Mouse (Mus musculus): ENCODE measurements around the gene Ugt1a5. TPM values are rescaled to one million over a fixed set of nuclear protein-coding genes. Genes with fewer than 3 reads are reported as not detected.
"Not testable (repeated sequence)": the region's sequence is repeated elsewhere in the genome, so short reads cannot be mapped to it uniquely, and the experiment has no call there.

Ugt1a5 gene
- polyA plus RNA-seq (2014; fragmentation: Nextera tagmentation; extraction: Ambion mirVana) = not detected in 2 replicates

DNA sequence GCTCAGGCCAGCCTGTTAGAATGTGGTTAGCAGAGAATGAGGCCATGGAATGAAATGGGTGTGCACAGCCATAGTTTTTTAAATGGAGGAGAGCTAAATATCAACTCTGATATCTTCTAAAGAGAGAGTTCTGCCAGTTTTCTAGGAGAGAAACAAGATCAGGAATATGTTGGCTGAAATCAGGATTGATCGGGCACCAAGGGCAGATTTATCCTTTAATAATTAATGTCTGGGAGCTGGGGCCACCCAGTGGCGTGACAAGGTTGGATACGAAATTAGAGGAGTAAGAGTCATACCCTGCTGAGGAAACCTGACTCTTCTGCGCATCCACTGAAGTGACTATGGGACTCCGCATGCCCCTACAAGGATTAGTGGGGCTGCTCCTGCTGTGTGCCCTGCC lies at the start of gene Ugt1a5:
Gene Ugt1a5 (plus strand): TSS at position 302 of the 400 bp plus-strand sequence.
- H3K27ac ChIP-seq (replicated peaks; ENCODE audit: low read depth, low read length) = no peak within 1 kb of the TSS
- H3K4me2 ChIP-seq (ENCODE audit: low read depth, low read length) = no peak within 1 kb of the TSS
- no peak for DNase-seq (ENCODE audit: low spot score)
- H3K27me3 ChIP-seq (replicated peaks; ENCODE audit: control insufficient read depth, insufficient read depth, low read length) = no peaks in the 10 kb centered on the region
- no peak within 1 kb of the TSS for H3K4me3 ChIP-seq (ENCODE audit: low read depth, low read length)
- H3K4me1 ChIP-seq (ENCODE audit: control insufficient read depth, insufficient read depth, low read length) = no peaks in the 10 kb centered on the region
- no peak for ATAC-seq (ENCODE audit: low read depth)
- H3K9ac ChIP-seq (ENCODE audit: low read depth, low read length) = no peak within 1 kb of the TSS
- WGBS = 79% methylated on average over 5 of the region's 5 CpGs
- H3K36me3 ChIP-seq (ENCODE audit: control insufficient read depth, insufficient read depth, low read length) = no peaks in the 10 kb centered on the region
- H3K9me3 ChIP-seq (ENCODE audit: control insufficient read depth, low read length) = no peaks in the 10 kb centered on the region

DNA sequence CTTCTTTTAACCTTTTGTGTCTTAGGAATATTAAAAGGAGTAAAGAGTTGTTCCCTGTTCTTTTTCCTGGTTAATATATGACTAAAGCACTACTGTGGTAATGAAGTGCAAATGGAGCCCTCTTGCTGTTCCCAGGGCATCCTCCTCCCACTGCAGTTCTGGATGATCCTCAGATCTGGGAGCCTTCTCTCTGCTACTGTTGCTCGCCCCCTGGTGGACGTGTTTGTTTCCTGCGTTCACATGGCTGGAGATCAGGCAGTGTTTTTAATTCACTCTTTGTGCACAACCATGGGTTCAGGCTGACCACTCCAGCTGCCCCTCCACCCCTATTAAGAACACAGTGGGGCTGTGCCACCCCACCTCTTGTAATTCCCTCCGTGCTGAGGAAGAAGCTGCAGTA lies 45.3 kb upstream of the Ugt1a5 start:
- ATAC-seq (ENCODE audit: low read depth); H3K27ac ChIP-seq (replicated peaks; ENCODE audit: low read depth, low read length); H3K4me2 ChIP-seq (ENCODE audit: low read depth, low read length); H3K9ac ChIP-seq (ENCODE audit: low read depth, low read length); DNase-seq (ENCODE audit: low spot score); H3K9me3 ChIP-seq (ENCODE audit: control insufficient read depth, low read length); H3K36me3 ChIP-seq (ENCODE audit: control insufficient read depth, insufficient read depth, low read length); H3K4me1 ChIP-seq (ENCODE audit: control insufficient read depth, insufficient read depth, low read length); H3K27me3 ChIP-seq (replicated peaks; ENCODE audit: control insufficient read depth, insufficient read depth, low read length); H3K4me3 ChIP-seq (ENCODE audit: low read depth, low read length): not testable (repeated sequence)
- 21% methylated on average over 4 of the region's 4 CpGs for WGBS

DNA sequence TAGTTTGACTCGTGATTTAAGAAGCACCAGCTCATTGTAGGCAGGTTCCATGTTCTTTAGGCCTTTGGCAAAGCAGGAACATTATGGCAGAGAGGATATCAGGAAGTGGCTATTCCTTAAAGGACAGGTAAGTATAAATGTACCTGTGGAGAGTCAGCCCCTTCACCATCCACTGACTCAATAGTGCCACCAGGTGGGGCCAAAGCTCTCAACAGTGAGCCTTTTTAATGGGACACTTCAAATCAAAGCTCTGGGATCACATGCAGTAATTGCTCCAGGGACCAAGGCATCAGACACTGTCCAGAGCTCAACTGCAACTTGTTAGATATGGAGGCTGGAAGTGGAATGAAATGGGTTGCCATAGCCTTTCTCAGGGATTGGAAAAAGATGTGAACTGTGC lies 44.3 kb upstream of the Ugt1a5 start:
- ATAC-seq (ENCODE audit: low read depth); H3K9ac ChIP-seq (ENCODE audit: low read depth, low read length); H3K4me3 ChIP-seq (ENCODE audit: low read depth, low read length); H3K27ac ChIP-seq (replicated peaks; ENCODE audit: low read depth, low read length); DNase-seq (ENCODE audit: low spot score); H3K36me3 ChIP-seq (ENCODE audit: control insufficient read depth, insufficient read depth, low read length); H3K4me2 ChIP-seq (ENCODE audit: low read depth, low read length); H3K4me1 ChIP-seq (ENCODE audit: control insufficient read depth, insufficient read depth, low read length); H3K27me3 ChIP-seq (replicated peaks; ENCODE audit: control insufficient read depth, insufficient read depth, low read length); H3K9me3 ChIP-seq (ENCODE audit: control insufficient read depth, low read length): not testable (repeated sequence)
- no CpG with 5 or more reads among the region's 1 CpGs for WGBS

DNA sequence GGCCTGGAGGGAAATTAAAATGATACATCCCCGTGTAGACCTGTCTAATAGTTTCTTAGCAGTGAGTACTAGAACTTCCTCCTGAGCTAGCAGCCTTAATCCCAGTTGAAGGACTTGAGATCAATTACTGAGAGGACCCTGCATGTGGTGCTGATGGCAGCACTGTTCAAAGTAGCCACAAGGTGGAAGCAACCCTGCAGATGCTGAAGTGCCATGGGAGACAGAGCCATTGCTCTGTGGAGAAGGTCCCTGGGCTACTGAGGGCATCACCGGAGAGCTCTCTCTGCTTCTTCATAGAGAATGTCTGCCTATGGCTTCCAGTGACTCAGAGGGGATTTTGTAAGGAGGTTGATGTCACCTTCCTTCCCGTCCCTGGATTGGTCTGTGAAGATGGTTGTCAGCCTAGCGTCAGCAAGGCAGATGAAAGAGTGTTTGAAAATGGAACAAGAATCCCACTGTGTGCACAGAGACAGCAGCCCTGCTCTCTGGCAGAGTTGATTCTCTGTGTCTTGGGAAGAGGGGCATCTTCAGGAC lies 39.9 kb upstream of the Ugt1a5 start:
- WGBS = 80% methylated on average over 2 of the region's 4 CpGs
- H3K4me3 ChIP-seq (ENCODE audit: low read depth, low read length); ATAC-seq (ENCODE audit: low read depth); H3K4me2 ChIP-seq (ENCODE audit: low read depth, low read length); H3K36me3 ChIP-seq (ENCODE audit: control insufficient read depth, insufficient read depth, low read length); H3K27me3 ChIP-seq (replicated peaks; ENCODE audit: control insufficient read depth, insufficient read depth, low read length); H3K9ac ChIP-seq (ENCODE audit: low read depth, low read length); DNase-seq (ENCODE audit: low spot score); H3K4me1 ChIP-seq (ENCODE audit: control insufficient read depth, insufficient read depth, low read length); H3K9me3 ChIP-seq (ENCODE audit: control insufficient read depth, low read length); H3K27ac ChIP-seq (replicated peaks; ENCODE audit: low read depth, low read length): not testable (repeated sequence)

DNA sequence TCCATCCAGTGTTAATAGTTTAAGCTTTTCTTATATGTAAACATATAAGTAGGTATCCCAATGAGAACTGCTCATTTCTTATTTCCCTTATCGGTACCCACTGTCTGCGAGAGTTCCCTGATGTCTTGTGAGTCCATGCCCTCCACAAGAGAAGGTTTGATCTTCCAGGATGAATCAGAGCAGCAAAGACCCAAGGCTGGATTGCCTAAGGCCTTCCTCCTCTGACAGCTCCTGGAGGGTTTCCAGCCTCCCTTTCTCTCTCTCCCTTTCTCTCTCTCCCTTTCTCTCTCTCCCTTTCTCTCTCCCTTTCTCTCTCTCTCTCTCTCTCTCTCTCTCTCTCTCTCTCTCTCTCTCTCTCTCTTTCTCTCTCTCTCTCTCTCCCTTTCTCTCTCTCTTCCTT lies 36.7 kb upstream of the Ugt1a5 start:
- not testable (repeated sequence) for H3K4me2 ChIP-seq (ENCODE audit: low read depth, low read length); H3K4me1 ChIP-seq (ENCODE audit: control insufficient read depth, insufficient read depth, low read length); H3K36me3 ChIP-seq (ENCODE audit: control insufficient read depth, insufficient read depth, low read length); H3K9me3 ChIP-seq (ENCODE audit: control insufficient read depth, low read length); H3K27me3 ChIP-seq (replicated peaks; ENCODE audit: control insufficient read depth, insufficient read depth, low read length); DNase-seq (ENCODE audit: low spot score); H3K27ac ChIP-seq (replicated peaks; ENCODE audit: low read depth, low read length); ATAC-seq (ENCODE audit: low read depth); H3K9ac ChIP-seq (ENCODE audit: low read depth, low read length); H3K4me3 ChIP-seq (ENCODE audit: low read depth, low read length)
- WGBS = 79% methylated on average over 2 of the region's 2 CpGs

DNA sequence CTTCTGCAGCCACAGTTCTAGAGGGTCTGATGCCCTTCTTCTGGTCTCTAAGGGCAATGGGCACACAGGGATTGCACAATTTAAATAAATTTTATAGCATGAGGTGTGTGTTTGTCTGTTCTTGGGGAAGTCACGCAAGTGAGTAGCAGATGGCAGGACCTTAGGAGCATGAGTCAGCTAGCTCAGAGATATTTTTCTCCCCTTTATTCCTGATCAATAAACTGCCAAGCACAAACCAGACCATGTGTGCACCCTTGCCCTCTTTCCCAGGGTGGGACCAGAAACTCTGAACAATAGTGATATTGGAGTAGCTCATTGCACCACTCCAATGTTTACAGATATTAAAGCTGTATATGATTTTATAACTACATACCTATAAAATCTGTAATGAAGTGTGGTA lies 35.6 kb upstream of the Ugt1a5 start:
- H3K27me3 ChIP-seq (replicated peaks; ENCODE audit: control insufficient read depth, insufficient read depth, low read length); H3K9ac ChIP-seq (ENCODE audit: low read depth, low read length); H3K4me2 ChIP-seq (ENCODE audit: low read depth, low read length); H3K36me3 ChIP-seq (ENCODE audit: control insufficient read depth, insufficient read depth, low read length); H3K27ac ChIP-seq (replicated peaks; ENCODE audit: low read depth, low read length); H3K9me3 ChIP-seq (ENCODE audit: control insufficient read depth, low read length); DNase-seq (ENCODE audit: low spot score); ATAC-seq (ENCODE audit: low read depth); H3K4me3 ChIP-seq (ENCODE audit: low read depth, low read length): not testable (repeated sequence)
- H3K4me1 ChIP-seq (ENCODE audit: control insufficient read depth, insufficient read depth, low read length) = peaks cover 13% of the 10 kb centered on the region; the same call in 1 of the 2 replicates
- WGBS = 83% methylated on average over 1 of the region's 1 CpGs

DNA sequence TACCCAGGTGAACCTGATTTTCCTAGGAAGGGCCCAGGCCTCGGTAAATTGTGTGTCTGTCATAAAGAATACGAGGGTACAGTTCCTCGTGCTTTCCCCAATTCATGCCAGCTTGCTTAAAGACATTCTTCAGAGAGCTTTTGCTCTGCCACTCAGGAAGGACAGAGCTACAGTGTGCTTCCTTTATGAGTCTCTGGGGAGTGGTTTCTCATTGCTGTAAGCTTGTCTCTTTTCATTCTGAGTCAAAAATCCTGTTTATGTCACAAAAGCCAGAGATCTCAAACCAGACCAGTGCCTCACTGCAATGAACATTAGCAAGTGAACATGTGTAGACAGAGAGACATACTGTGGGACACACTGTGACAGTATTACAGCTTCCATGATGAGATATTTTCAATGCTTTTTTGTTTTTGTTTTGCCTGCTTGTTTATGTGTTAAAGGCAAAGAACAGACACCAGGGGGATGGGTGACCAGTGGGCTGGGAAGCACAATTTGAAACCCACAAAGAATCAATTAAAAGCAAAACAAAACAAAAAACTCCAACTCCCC lies 31.8 kb upstream of the Ugt1a5 start:
- 0 out of 2 replicates have a peak, but pooled peaks have one; percentile 37 for ATAC-seq (ENCODE audit: low read depth)

DNA sequence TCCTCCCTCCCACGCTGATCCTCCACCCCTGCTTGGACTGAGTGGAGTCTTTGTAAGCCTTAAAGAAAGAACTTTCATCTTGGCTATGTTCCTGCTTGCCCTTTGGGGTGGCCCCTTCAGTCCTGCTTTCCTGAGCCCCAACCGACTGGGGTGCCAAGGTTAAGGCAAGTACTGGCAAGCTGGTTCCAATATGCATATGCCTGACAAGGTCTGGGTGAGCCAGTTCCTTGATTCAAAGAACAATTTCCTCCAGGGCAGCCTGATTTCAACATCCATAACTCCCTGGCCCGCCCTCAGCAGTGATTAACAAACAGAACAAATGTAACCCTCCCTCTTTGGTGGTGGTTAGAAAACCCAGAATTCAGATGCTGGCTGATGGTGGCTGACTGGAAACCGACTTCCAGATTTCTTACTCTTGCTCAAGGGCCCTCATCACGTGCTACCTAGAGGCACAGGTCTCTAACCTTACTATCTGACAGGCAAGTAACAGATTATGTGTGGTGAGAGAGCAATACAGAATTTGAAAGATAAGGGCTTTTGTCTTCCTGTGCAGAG lies 31.3 kb upstream of the Ugt1a5 start, which contains the start of gene Ugt1a6a:
Gene Ugt1a6a (plus strand): TSS at position 353 of the 555 bp plus-strand sequence.
- H3K36me3 ChIP-seq (ENCODE audit: control insufficient read depth, insufficient read depth, low read length); H3K27me3 ChIP-seq (replicated peaks; ENCODE audit: control insufficient read depth, insufficient read depth, low read length); H3K4me2 ChIP-seq (ENCODE audit: low read depth, low read length); H3K4me3 ChIP-seq (ENCODE audit: low read depth, low read length); H3K9me3 ChIP-seq (ENCODE audit: control insufficient read depth, low read length): not testable (repeated sequence)
- Histone ChIP-seq H3K4me1 (ENCODE audit: control insufficient read depth, insufficient read depth, low read length) (peaks cover 13% of the 10 kb centered on the region; the same call in 1 of the 2 replicates), H3K27ac (replicated peaks; ENCODE audit: low read depth, low read length) (peak within 1 kb of the TSS; percentile 42), H3K9ac (ENCODE audit: low read depth, low read length) (peak within 1 kb of the TSS; percentile 14; the same call in 1 of the 2 replicates)
- DNase-seq (ENCODE audit: low spot score) = peak; percentile 82
- WGBS = 22% methylated on average over 4 of the region's 5 CpGs
- ATAC-seq (ENCODE audit: low read depth) = peak; percentile 84

More for the DNA sequence above, 31.8 kb upstream of the Ugt1a5 start:
- no peak overlapping the region for H3K9ac ChIP-seq (ENCODE audit: low read depth, low read length)
- WGBS = 42% methylated on average over 3 of the region's 3 CpGs
- no peaks in the 10 kb centered on the region for H3K36me3 ChIP-seq (ENCODE audit: control insufficient read depth, insufficient read depth, low read length)
- no peak overlapping the region for H3K4me3 ChIP-seq (ENCODE audit: low read depth, low read length)
- H3K4me2 ChIP-seq (ENCODE audit: low read depth, low read length) = no peak overlapping the region
- no peaks in the 10 kb centered on the region for H3K9me3 ChIP-seq (ENCODE audit: control insufficient read depth, low read length)
- peak; percentile 34 for DNase-seq (ENCODE audit: low spot score)
- peak overlapping the region; percentile 42 for H3K27ac ChIP-seq (replicated peaks; ENCODE audit: low read depth, low read length)
- H3K27me3 ChIP-seq (replicated peaks; ENCODE audit: control insufficient read depth, insufficient read depth, low read length) = no peaks in the 10 kb centered on the region
- H3K4me1 ChIP-seq (ENCODE audit: control insufficient read depth, insufficient read depth, low read length) = peaks cover 13% of the 10 kb centered on the region; the same call in 1 of the 2 replicates

Data from embryonic facial prominence, embryonic 14.5 days (tissue).